Mouse (Mus musculus): ENCODE measurements around the gene Ncln.
"Not testable (repeated sequence)": the region's sequence is repeated elsewhere in the genome, so short reads cannot be mapped to it uniquely, and the experiment has no call there.

Gene Ncln

DNA sequence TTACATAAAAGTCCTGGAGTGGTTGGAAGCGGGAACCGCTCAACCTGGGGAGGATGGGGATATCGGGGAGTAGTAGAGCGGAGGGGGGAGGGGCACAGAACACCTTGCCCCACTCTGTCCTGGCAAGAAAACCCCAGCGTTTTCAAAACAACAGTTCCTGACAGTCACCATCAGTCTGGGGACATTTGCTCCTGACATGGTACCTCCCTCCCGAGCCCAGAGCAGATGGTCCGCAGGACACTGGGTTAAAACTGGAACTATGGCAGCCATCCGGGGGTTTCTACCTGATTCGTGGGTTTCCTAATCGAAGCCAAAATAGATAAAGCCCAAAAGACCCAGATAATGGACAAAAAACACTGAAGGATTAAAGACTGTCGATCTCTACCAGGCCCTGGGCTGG lies 35.2 kb downstream of the Ncln start:
- peak in 1 of 2 experiments; percentile 12 for DNase-seq

DNA sequence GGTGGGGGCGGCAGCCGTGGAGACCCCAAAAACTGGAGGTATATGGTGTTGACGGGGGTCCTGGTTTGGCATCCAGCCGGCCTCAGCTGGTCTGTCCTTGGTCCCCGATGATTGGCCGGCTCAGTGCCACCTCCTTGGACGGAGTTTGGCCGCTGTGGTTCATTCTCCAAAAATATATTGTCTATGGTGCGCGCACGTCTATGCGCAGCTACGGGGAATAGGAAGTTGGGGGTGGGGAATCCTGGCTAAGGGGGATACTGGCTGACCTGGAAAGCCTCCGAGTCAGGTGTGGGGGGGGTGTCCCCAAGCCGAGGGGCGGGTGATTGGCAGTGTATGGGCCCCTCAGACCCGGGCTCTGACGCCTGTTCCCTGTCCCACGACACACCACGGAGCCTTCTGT lies 35.7 kb downstream of the Ncln start:
- peak in 1 of 2 experiments; percentile 31 for DNase-seq

DNA sequence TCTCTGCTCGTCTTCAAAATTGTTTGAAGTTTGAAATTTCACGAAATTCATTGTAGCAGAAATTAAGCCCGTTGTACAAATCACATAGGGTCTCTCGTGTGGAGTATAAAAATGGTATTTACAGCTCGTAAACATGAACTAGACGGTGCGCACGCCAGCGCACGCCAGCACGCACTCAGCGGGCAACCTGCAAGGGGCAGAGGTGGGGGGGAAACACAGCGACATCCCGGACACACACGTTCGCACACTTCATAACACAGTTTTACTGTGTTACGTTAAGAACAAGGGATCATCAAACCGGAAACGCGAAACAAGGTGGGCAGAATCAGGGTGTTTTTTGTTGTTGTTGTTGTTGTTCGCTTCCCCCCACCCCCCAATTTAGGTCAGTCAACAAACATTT lies 36.8 kb downstream of the Ncln start:
- peak in 1 of 2 experiments; percentile 2 for DNase-seq

DNA sequence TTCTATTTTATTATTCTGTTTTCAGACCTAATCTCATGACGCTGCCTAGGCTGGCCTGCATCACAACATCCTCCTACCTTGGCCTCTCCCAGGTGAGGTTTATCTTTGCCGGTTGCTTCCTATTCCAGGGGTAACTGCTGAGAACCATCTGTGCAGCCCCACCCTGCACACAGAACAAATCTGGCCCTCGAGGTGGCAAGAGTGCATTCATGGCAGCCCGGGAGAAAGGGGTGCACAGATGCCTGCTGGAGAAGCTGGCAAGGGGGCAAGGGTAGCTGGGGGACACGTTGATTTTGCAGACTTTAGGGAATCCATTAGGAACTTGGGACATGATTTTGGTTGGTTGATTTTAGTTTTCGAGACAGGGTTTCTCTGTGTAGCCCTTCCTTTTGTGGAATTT lies 37.9 kb downstream of the Ncln start:
- DNase-seq, result peak in 1 of 2 experiments; percentile 18

DNA sequence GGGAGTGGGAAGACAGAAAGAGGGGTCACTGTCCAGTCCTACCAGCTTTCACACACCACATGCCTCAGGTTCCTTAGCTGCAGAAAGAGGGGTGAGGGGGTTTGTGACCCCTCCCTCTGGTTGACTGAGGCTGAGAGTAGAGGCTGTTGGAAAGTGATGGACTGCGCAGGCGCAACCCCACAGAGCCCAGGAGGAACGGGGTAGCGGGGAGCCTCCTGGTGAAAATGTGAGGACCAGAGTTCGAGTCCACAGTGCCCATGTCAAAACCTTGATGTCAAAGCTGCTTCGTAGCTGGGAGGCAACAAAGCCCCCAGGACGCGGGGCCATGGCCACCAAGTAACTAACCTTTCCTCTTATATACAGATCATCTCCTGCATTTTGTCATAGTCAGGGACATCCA lies 38.6 kb downstream of the Ncln start:
- no peak for DNase-seq

DNA sequence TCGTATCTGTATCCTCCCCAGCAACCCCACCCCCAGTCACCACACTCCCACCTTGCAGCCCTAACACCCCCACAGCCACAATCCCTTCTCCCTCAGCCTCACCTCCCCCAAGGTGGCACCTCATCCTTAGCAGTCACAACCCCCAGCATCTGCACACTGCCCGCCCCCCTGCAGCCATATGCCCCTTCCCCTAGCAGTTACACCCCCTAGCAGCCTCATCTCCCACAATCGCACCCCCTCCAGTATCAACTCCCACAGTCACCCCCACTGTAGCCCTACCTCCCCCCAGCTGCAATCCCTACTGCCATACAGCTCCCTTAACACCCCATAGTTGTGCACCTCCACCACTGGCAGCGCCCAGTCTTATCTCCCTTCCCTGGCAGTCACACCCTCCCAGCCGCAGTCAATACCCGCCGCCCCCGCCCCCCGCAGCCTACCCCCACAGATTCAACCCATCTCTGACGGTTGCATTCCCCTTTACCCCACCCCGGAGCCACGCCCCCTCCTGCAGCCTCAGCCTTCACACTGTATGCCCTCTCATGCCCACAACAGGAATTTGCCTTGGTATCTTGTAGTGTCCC lies 39.1 kb downstream of the Ncln start:
- DNase-seq, result no peak

DNA sequence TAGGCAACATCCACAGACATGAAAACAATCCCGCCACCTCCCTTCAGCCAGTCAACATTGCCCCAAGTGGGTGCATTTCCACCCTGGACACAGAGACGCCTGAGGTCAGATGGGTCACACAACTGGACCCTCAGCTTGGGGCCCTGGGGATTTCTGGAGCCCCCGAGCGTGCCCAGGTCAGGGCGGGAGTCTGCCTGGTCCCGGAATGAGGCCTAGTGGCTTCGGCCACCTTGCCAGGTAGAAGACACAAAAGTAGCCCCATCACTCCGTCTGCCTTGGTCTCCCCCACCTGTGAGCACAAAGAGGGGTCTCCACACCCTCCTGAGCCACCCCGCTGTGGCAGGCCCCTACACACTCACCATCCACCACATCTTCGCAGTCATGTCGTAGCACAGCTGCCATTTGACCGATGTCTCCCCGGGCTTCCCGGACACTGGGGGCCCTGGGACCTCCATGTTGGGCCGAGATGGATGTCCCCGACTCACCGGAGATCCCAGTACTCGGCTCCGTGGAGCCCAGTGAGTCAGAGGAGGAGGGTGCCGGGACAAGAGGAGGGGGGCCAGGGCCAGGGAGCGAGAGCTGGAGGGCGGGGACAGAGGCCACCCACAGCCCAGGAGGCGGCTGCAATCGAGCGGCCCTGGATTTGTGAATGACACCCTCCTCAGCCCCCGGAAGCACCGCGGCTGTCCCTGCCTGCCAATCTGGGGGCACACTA lies 40.9 kb downstream of the Ncln start, which contains the start of gene Nfic:
Gene Nfic (minus strand): TSS at position 455 of the 715 bp plus-strand sequence.
- DNase-seq, result peak in 1 of 2 experiments; percentile 5

DNA sequence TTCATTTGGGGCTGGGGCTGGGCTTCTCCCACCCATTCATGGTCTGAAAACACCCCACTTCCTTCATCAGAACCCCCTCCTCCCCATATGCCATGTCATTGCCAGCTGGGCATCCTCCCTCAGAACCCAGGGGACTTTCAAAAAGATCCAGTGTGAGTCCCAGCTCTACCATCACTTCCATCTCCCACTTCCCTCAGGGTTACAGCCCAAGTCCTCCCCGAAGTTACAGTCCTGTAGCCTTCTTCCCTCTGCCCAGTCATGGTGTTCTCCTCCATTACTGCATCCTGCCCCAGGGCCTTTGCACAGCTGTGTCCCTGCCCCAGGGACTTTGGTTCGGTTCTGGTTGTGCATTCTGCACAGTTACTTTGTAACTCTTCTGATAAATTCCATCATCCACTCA lies 42.1 kb downstream of the Ncln start:
- peak in 1 of 2 experiments; percentile 2 for DNase-seq

DNA sequence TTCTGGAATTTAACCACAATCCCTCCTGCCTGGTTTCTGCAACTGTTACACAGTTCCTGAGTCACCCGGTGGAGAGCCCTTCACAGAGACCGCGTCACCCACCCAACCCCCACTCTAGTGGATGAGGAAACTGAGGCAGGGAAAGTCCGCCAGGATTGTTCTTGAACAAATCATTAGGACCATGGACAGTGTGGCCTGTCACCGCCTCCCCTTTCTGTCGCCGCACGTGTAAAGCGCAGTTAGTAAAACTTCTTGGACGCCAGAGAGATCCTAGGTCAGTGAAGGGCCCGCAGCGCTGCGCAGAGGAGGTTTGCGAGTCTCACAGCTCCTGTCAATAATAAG lies 43.3 kb downstream of the Ncln start:
- no peak for DNase-seq

DNA sequence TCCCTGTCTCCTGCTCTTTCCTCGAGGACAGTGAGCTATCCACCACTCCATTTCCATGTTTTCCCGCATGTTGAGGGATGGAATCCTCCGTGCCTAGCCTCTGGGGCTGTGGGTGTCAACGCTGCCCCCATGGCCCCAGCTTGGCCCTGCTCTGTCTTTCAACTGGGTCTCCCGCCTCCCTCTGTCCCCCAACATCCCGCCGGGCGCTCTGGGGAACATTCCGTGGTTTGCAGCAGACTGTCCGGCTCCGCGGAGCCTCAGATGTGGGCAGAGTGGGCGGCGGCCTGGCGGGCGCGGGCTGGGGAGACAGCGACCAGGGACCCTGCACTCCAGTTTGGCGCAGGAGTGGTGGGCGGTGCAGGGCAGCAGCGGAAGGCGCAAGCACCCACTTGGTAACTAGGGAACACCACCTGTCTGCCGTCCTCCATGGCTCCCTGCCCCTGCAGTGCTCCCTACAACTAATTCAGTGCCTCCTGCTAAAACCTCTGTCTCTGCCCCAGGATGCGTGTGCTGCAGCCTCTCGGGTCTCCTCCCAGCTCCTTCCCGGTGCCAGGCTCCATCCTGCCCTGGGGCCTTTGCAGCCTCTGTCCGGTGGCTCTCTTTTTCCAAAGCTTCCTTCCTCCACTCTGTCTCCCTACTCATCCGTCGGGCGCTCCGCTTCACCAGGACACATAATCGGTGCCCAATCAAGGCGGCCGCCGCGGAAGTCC lies 43.8 kb downstream of the Ncln start:
- peak in 1 of 2 experiments; percentile 8 for DNase-seq

DNA sequence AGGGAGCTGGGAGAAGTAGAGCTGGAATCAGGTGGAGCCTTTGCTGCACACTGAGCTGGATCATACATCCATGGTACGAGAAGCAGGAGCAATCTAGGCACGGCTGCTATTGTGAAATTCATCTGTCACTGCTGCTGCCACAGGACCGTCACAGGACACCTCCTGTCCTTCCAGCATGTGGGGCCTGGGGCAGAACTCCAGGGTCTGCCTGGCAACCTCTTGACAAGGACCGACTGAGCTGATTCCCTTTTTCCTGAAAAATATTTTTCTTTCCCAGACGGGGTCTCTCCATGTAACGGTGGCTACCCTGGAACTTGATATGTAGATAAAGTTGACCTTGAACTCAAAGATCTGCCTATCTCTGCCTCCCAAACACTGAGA lies 44.8 kb downstream of the Ncln start:
- DNase-seq, result no peak

DNA sequence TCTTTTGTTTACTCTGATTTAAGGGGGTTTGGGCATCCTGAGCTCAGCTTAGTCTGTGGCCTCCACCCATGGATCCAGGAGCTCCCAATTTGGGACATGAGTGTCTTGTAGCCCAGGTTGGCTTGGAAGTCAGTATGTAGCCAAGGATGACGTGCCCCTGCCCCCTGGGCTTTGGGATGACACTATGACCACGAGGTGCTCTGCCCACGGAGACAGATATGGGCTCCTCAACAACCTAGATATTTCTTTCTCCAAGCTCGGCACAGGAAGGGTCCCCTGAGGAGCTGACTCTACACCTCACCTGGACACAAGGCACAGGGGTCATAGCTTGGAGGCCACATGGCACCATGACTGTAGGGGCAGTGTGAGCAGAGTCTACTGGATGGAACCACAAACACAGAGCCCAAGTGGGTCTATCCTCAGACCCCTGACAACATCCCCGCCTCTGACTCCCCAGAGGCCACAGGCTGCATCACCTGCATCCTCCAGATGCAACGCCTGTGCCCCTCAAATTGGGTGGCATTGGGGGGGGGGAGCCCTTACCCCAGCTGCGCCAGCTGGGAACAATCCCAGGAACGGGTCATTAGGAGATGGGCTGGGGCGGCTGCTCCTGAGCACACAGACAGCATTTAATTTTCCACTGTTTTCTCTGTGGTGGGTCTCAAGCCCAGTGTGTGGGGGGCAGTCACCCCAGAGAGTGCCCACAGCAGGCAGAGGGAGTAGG lies 45.4 kb downstream of the Ncln start:
- no peak for DNase-seq

DNA sequence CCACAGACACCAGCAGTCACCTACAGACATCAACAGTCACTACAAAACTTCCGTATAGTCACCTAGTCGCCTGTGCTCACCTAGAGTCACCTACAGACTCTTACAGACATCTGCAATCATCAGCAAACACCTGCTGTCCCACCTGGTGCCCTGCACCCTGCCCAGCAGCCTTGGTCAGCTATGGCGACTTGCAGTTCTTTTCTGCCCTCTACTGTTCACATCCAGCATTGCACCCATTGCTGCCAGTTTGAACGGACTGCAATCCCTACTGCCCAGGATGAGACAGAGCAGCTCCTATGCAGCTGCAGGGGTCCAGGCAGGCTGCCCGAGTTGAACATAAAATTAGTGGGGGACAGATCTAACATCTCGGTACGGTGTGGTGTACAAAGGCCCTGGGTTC lies 46.1 kb downstream of the Ncln start:
- peak; percentile 88 to 92 for DNase-seq

DNA sequence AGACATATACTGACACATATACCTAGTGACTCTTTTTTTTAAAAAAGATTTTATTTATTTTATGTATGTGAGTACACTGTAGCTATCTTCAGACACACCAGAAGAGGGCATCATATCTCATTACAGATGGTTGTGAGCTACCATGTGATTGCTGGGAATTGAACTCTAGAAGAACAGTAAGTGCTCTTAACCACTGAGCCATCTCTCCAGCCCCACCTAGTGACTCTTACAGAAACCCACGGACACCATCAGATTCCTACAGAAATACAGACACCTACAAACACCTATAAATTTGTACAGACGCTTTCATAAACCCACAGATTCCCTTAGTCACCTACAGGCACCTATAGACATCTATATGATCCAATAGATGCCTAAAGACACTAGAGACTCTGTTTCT lies 50.7 kb downstream of the Ncln start:
- DNase-seq, result not testable (repeated sequence)

DNA sequence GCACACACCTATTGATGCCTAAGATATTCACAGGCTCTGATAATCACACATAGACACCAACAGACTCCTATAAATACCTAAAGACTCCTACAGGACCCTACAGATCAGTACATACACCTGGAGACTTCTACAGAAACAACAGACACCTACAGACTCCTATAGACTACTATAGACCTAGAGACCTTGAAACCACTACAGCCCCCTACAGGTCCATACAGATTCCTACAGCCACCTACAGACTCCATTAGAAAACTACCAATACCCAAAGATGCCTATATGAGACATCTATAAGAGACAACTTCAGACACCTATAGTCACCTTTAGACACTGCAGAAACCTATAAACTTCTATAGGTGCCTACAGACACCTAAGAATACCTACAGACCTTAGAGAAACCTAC lies 55.2 kb downstream of the Ncln start:
- no peak for DNase-seq
